Mouse (Mus musculus) activated CD4-positive, CD25-positive, alpha-beta regulatory T cell (primary cell): Measurements from ENCODE around the gene Mink1. TPM values are rescaled to one million over a fixed set of nuclear protein-coding genes. Genes with fewer than 3 reads are reported as not detected.

Experiments
- polyA plus RNA-seq, 2 experiments: library from polyadenylated mRNA; unstranded; fragments of 100-300 nt; shearing (Covaris generic); gene quantifications; one replicate each; pipeline ENCODE4 v1.2.1; 2017

Mink1 gene
- 10 to 100 TPM; 14.6 to 17.0 TPM for polyA plus RNA-seq

DNA sequence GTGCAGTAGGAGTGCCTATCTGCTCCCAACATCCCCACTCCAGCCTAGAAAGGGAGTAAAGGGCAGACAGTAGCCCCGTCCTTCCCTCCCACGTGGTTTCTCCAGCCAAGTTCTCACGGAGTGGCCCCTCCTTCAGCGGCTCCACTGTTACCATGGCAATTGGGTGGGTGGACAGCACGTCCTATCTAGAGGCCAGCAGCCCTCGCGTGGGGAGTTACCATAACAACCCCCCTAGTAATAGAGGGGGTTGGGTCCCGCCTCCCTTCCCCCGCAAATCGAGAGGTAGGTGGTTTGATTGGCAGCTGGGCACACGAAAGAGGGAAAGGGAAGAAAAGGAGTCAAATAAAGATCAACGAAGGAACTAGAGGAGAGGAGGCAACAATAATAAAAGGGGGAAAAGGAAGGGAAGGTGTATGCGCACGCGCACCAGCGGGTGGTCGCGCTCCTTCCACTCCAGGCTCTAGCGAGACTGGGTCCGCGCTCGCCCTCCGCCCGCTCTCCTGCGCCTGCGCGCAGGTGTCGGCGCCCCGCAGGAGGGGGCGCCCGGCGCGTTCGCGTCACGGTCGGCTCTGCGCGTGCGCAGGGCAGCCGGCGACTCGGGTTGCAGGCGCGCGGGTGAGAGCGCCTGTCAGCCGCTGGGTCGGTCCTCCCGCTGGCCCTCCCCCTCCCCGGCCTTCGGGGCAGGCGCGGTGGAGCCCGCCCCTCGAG is at the start of gene Mink1:
TSS of gene Mink1 (plus strand) at position 595 of the 708 bp plus-strand sequence.

DNA sequence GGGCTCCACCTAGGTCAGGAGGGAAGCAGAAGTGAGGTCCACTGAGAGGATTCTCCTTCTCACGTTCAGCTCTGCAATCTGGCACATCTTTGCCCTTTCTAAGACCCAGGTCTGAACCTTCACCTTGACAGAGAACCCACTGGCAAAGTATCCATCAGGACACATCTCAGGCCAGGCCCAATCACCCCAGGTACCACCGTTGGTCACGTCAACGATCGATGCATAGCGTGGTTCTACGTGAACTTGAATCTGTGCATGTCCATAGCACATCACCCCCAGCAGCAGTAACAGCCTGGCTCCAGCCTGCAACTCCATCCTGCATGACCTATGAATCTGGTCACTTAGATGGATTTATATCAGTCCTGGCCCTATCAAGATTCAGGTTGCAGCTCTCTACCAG is 48.4 kb upstream of the Mink1 start, which contains the start of gene Vmo1:
TSS of gene Vmo1 (minus strand) at position 329 of the 400 bp plus-strand sequence.

GRCm38 (mm10) chr11:70518923-70519322 is 43.8 kb upstream of the Mink1 start, which contains the start of gene Gltpd2:
TSS of gene Gltpd2 (plus strand) at chr11:70519196.

DNA sequence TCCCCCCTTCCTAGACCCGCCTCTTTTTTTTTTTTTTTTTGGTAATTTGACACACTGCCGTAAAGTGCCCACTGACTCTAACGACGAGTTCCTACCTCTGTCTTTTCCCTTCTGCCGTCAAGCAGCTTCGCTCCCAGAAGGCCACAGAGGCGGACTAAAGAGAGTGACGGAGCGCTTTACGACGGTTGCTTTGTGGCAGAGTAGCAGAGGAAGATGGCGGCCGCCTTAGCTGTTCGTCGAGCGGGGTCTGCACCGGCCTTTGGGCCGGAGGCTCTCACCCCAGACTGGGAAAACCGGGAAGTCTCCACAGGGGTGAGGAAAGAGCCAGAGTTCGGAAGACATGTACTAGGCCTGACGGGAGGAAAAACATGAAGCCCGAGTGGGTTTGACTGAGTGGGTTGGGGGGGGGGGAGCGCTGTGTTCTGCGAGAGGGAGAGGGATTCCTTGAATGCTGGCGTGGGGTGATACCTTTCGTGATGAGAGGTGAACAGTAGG is 37.5 kb upstream of the Mink1 start, which contains the start of gene Psmb6:
TSS of gene Psmb6 (plus strand) at position 184 of the 495 bp plus-strand sequence.

DNA sequence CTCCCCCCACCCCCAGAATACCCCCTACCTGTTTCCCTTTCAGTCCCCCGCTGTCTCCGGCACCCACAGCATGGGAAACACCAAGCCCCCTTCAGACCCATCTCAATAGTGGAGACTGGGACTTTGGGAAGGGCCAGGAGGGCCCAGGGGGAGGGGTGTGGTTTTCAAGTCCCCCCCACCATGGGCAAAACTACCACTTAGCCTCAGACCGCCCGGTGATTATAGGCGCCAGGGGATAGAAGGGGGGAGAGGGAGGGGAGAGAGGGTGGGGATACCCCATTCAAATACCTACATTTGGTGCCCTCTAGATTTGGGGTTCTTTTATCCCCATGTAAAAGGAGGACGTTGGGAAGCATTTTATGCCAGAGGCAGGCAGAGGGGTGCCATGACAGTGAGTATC is 29.8 kb upstream of the Mink1 start, which contains the start of gene Gm40193:
TSS of gene Gm40193 (minus strand) at position 101 of the 400 bp plus-strand sequence.

DNA sequence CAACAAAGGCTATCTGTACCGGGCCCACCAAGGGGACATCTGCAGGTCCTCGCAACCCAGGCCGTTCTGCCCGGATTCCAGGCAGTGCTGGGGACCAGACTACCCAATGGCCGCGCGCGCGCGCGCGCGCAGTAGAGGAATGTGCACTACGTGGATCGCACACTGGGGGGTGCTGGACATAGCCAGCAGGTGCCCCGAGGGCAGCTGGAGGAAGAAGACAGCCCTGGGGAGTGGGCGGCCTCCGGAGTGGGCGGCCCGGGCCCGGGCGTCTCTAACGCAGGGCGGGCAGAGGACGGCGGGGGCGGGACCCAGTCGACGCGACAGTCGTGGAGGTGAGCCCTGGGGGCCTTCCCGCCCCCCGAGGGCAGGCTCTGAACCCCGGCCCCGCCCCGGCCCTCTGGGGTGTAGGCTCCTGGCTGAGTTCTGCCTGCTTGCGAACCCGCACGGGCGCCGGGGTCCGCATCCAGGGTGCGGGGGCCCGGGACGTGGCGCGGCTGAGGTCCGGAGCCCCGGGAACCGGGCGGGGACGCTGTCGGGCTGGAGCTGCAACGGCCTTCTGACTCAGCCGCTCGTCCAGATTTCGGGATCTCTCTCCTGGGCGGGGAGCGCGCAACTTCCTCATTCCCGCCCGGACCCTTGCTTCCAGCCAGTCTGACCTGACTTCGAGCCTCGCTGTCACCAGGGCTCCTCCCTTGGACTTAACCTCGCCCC is 22.6 kb upstream of the Mink1 start, which contains the start of gene Pld2:
TSS of gene Pld2 (plus strand) at position 188 of the 711 bp plus-strand sequence.

DNA sequence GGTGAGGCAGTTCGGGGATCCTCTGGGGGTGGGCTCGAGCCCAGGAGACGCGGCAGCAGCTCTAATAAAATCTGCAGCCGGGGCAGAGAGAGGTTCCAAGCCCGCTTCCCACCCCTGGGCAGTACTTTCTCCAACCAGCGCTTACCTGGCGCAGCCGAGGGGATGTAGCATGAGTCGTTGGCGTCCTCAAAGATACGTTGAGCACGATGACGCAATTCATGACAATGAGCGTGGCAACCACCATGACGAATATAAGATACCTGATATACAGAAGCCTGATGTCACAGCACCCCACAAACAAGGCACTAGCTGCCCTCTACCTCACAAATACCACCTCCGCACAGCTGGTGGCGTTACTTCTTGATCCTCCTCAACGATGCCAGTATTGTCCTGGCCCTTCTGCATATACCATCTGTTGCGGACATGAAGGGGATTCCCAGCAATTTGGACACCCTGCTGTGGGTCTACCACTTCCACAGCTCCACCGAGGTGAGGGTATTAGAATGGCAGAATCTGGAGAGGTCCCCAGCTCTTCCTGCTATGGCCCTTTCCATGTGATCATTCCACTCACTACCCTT is 52.9 kb downstream of the Mink1 start, which contains the start of gene 4930544D05Rik:
TSS of gene 4930544D05Rik (plus strand) at position 333 of the 578 bp plus-strand sequence.

DNA sequence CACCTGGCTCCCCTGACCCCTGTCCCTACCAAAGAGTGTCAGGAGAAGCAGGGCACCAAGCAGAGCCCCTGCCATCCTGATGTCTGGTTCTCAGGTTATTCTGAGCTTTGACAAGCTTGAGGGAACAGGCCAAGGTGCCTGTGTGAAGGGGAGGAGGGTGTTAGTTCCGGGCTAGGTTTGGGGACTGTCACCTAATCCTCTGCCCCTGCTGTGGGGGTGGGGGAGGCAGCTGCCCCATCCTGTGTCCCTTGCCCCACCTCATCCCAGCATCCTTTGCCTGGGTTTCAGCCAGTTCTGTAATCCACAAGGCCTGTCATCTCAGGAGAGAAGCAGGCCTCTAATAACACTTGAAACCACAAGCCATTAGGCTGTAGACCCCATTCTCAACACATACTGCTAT is 56.4 kb downstream of the Mink1 start, which contains the start of gene Chrne:
TSS of gene Chrne (minus strand) at position 116 of the 400 bp plus-strand sequence.

GRCm38 (mm10) chr11:70638714-70639278 is 76.1 kb downstream of the Mink1 start, which contains the start of gene Gp1ba:
TSS of gene Gp1ba (plus strand) at chr11:70639122.

DNA sequence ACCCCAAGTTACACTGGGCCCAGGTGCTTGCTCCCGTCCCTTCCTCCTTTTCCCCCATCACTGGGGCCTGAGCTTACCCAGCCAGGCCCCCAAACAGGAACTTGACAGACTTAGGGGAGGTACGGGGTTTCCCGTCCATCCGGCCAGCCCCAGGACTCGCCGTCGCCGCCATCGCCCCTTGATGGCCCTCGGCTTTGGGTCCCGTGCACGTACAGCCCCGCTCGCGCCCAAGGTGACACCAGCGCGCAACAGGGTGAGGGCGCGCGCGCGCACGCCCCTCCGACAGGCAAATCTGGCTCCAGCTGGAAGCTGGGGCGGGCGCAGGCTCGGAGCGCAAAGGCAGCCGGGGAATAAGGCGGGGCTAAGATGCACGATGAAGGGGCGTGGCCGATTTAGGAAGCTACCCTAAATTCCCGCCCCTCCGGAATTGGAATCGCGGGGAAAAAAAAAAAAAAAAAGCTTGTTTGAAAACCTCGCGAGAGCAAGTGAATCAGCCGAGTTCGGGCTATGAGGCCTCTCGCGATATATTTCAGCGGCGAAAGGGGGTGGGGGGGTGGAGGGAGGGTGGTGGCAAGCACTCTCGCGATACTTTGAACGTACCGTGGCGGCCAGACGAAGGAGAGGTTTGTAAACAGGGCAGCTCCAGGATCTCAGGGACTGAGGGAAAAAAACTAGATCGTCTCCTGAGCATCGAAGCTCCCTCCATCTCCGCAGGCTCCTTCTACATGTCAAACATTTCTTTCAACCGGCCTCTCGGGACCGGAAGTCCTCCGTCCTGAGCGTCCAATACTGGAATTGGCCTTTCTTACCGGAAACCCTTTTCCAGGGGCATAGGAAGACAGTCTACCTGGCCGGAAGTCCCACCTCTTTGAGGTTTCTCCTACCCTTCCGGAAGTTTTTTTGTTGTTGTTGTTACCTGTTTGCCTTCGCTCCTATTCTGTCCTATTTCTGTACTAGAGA is 84.3 kb downstream of the Mink1 start, which contains the start of the genes Rnf167 and Slc25a11:
TSS of gene Rnf167 (plus strand) at position 545 of the 960 bp plus-strand sequence.
TSS of gene Slc25a11 (minus strand) at position 789 of the 960 bp plus-strand sequence.

GRCm38 (mm10) chr11:70654198-70654922 is 91.7 kb downstream of the Mink1 start, which contains the start of gene Pfn1:
TSS of gene Pfn1 (minus strand) at chr11:70654644.

DNA sequence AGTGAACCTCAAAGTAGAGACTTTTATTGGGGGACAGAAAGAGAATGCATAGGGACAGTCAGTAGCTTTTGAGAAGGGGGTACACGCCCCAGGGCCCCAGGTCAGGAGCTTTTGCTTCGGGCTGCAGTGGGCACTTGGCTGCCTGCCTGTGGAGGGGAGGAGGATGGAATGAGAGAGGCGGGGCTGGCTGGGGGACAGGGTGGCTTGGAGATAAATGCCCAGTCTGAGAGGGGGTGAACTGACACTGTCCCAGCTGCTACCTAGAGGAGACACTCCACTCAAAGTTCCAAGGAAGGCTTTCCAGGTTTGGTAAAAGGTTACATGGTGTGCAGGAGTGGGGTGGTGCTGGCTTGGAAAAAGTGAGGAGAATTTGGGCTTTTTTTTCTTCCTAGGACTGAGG is 94.3 kb downstream of the Mink1 start, which contains the start of gene Eno3:
TSS of gene Eno3 (plus strand) at position 239 of the 400 bp plus-strand sequence.

Other genes starting within 250 kb of the Mink1 start
- under 1 TPM in 1 of 2 experiments, not detected in 1; 0.26 TPM for gene Alox12e, start 240.3 kb upstream of the Mink1 start, polyA plus RNA-seq
- gene Alox15, start 210.8 kb upstream of the Mink1 start, polyA plus RNA-seq, result 1 to 10 TPM in 1 of 2 experiments, under 1 TPM in 1; 0.67 to 2.4 TPM
- gene Pelp1, start 152.8 kb upstream of the Mink1 start, polyA plus RNA-seq, result 10 to 100 TPM in 1 of 2 experiments, 1 to 10 TPM in 1; 8.7 to 12.7 TPM
- 100 to 1,000 TPM; 315 to 338 TPM for gene Arrb2, start 130.2 kb upstream of the Mink1 start, polyA plus RNA-seq
- gene Med11, start 111.0 kb upstream of the Mink1 start, polyA plus RNA-seq, result 10 to 100 TPM; 74.9 to 86.6 TPM
- not detected for gene Zmynd15, start 103.4 kb upstream of the Mink1 start, polyA plus RNA-seq
- 1 to 10 TPM in 1 of 2 experiments, under 1 TPM in 1; 0.62 to 3.5 TPM for gene Cxcl16, start 102.9 kb upstream of the Mink1 start, polyA plus RNA-seq
- 1 to 10 TPM; 1.9 to 3.4 TPM for gene Tm4sf5, start 57.6 kb upstream of the Mink1 start, polyA plus RNA-seq
- not detected for gene Vmo1, start 48.3 kb upstream of the Mink1 start, polyA plus RNA-seq
- gene Gltpd2, start 43.7 kb upstream of the Mink1 start, polyA plus RNA-seq, result under 1 TPM in 1 of 2 experiments, not detected in 1; 0.52 TPM
- 100 to 1,000 TPM; 304 to 369 TPM for gene Psmb6, start 37.5 kb upstream of the Mink1 start, polyA plus RNA-seq
- gene Gm40193, start 29.9 kb upstream of the Mink1 start, polyA plus RNA-seq, result not detected
- gene Pld2, start 22.8 kb upstream of the Mink1 start, polyA plus RNA-seq, result 1 to 10 TPM; 2.3 to 3.0 TPM
- under 1 TPM in 1 of 2 experiments, not detected in 1; 0.26 TPM for gene 4930544D05Rik, start 53.0 kb downstream of the Mink1 start, polyA plus RNA-seq
- gene Chrne, start 56.3 kb downstream of the Mink1 start, polyA plus RNA-seq, result 1 to 10 TPM in 1 of 2 experiments, under 1 TPM in 1; 0.88 to 1.7 TPM
- under 1 TPM in 1 of 2 experiments, not detected in 1; 0.90 TPM for gene Gp1ba, start 76.2 kb downstream of the Mink1 start, polyA plus RNA-seq
- gene Rnf167, start 84.4 kb downstream of the Mink1 start, polyA plus RNA-seq, result 100 to 1,000 TPM; 284 to 341 TPM
- gene Slc25a11, start 84.6 kb downstream of the Mink1 start, polyA plus RNA-seq, result 100 to 1,000 TPM; 159 to 161 TPM
- 1,000 to 10,000 TPM; 4,890 to 5,701 TPM for gene Pfn1, start 91.8 kb downstream of the Mink1 start, polyA plus RNA-seq
- 10 to 100 TPM; 16.2 to 18.7 TPM for gene Eno3, start 94.3 kb downstream of the Mink1 start, polyA plus RNA-seq
- gene Spag7, start 106.5 kb downstream of the Mink1 start, polyA plus RNA-seq, result 10 to 100 TPM; 76.6 to 85.5 TPM
- gene Camta2, start 125.2 kb downstream of the Mink1 start, polyA plus RNA-seq, result 10 to 100 TPM; 29.8 to 41.1 TPM
- gene Inca1, start 137.3 kb downstream of the Mink1 start, polyA plus RNA-seq, result under 1 TPM in 1 of 2 experiments, not detected in 1; 0.27 TPM
- 1 to 10 TPM; 2.6 to 3.9 TPM for gene Kif1c, start 137.7 kb downstream of the Mink1 start, polyA plus RNA-seq
- gene Zfp3, start 201.3 kb downstream of the Mink1 start, polyA plus RNA-seq, result 1 to 10 TPM; 7.3 to 7.5 TPM
- under 1 TPM; 0.35 to 0.64 TPM for gene Scimp, start 249.7 kb downstream of the Mink1 start, polyA plus RNA-seq